Mouse (Mus musculus): ENCODE data around the gene Kptn.

DNA sequence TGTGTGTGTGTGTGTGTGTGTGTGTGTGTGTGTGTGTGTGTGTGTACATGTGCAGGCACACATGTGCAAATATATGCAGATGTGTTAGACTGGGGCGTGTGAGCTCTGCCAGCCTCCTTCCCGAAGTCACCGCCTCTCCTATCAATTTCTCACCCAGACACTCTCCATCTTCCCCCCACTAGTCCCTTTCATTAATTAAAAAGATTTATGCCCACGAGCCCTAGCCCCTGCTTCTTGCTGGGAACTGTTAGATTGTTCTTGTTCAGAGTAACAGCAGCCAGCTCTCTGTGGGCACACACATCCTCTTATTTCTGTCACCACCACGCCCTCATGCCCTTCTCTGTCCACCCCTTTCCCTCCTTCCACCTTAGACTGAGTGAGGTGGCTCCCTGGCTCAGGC is 53.5 kb downstream of the Kptn start:
- TF ChIP-seq CTCF (IDR thresholded peaks at IDR 0.05; ENCODE audit: borderline replicate concordance, insufficient read depth, low read depth, low read length) (no peak), POLR2A (IDR thresholded peaks at IDR 0.05; ENCODE audit: borderline replicate concordance, insufficient read depth, low read length) (no peak)

Measured in cerebellum, adult 2 months (tissue).